Mouse (Mus musculus) erythroblast, embryonic 14.5 days (primary cell): ENCODE results near the gene Mmel1. TPM values are rescaled to one million over a fixed set of nuclear protein-coding genes. Genes with fewer than 3 reads are reported as not detected.

Experiments
- H3K27me3 ChIP-seq: 2 replicates; pipeline ENCODE4 v1.6.1; 2012; ENCODE audit warnings: inconsistent platforms; ENCODE audit not compliant: control insufficient read depth
- H3K36me3 ChIP-seq: 2 replicates; pipeline ENCODE4 v1.6.1; 2012; ENCODE audit warnings: mild to moderate bottlenecking, inconsistent platforms; ENCODE audit not compliant: control insufficient read depth
- H3K4me1 ChIP-seq: 2 replicates; pipeline ENCODE4 v1.6.1; 2012; ENCODE audit warnings: inconsistent platforms; ENCODE audit not compliant: control insufficient read depth
- H3K4me3 ChIP-seq: replicated peaks from 2 replicates; pipeline ENCODE3; 2012; ENCODE audit warnings: moderate library complexity, mild to moderate bottlenecking, inconsistent platforms
- H3K9me3 ChIP-seq: 2 replicates; pipeline ENCODE4 v1.6.1; 2012; ENCODE audit warnings: low read length, inconsistent platforms, mixed read lengths; ENCODE audit not compliant: control insufficient read depth
- GATA1 ChIP-seq: IDR thresholded peaks from 2 replicates; pipeline ENCODE4 v1.6.1; 2012; ENCODE audit warnings: low read length, inconsistent platforms, mixed read lengths
- TAL1 ChIP-seq: IDR thresholded peaks from 3 replicates; pipeline ENCODE4 v1.6.1; 2012; ENCODE audit warnings: low read length, inconsistent platforms, mixed read lengths
- polyA plus RNA-seq: library from polyadenylated mRNA; stranded (reverse); fragments of >175 nt; gene quantifications from 2 replicates; pipeline ENCODE4 v1.2.3, GENCODE M21; 2012

Gene Mmel1
- polyA plus RNA-seq, 1 experiment: 0.27 TPM

- no peak for TF ChIP-seq TAL1
- TF ChIP-seq GATA1: no peak
- H3K27me3 ChIP-seq: peaks cover 50% of the 10 kb centered on the region
Observed at GRCm38 (mm10) chr4:154858601-154859000, 10.8 kb upstream of the Mmel1 start.

GRCm38 (mm10) chr4:154861967-154862366 lies 7.4 kb upstream of the Mmel1 start:
- H3K4me3 ChIP-seq: no peak overlapping the region
- H3K27me3 ChIP-seq: peaks cover 17% of the 10 kb centered on the region
- no peaks in the 10 kb centered on the region for H3K36me3 ChIP-seq
- peaks cover 16% of the 10 kb centered on the region for H3K4me1 ChIP-seq
- no peak for TF ChIP-seq TAL1
- TF ChIP-seq GATA1: no peak
- H3K9me3 ChIP-seq: no peaks in the 10 kb centered on the region; the same call in 1 of the 2 replicates

More at GRCm38 (mm10) chr4:154858601-154859000, 10.8 kb upstream of the Mmel1 start:
- peaks cover 5% of the 10 kb centered on the region; the same call in 1 of the 2 replicates for H3K9me3 ChIP-seq
- H3K4me1 ChIP-seq: peaks cover 5% of the 10 kb centered on the region
- H3K36me3 ChIP-seq: no peaks in the 10 kb centered on the region
- no peak overlapping the region for H3K4me3 ChIP-seq

- H3K4me1 ChIP-seq: peaks cover 16% of the 10 kb centered on the region
- no peaks in the 10 kb centered on the region for H3K36me3 ChIP-seq
- H3K27me3 ChIP-seq: peaks cover 6% of the 10 kb centered on the region
- TF ChIP-seq GATA1: no peak
- TF ChIP-seq TAL1: no peak
- H3K9me3 ChIP-seq: no peaks in the 10 kb centered on the region
- no peak overlapping the region for H3K4me3 ChIP-seq
Observed at GRCm38 (mm10) chr4:154863436-154863935, 5.9 kb upstream of the Mmel1 start.

GRCm38 (mm10) chr4:154864271-154864771 lies 5.1 kb upstream of the Mmel1 start:
- TF ChIP-seq TAL1 (no peak), GATA1 (no peak)
- H3K27me3 ChIP-seq: peaks cover 1% of the 10 kb centered on the region

GRCm38 (mm10) chr4:154864961-154865760 lies 4.2 kb upstream of the Mmel1 start:
- H3K36me3 ChIP-seq: no peaks in the 10 kb centered on the region
- H3K9me3 ChIP-seq: no peaks in the 10 kb centered on the region
- peak overlapping the region; percentile 54 for H3K4me3 ChIP-seq
- H3K4me1 ChIP-seq: peaks cover 16% of the 10 kb centered on the region
- TF ChIP-seq GATA1 (no peak), TAL1 (no peak)
- H3K27me3 ChIP-seq: no peaks in the 10 kb centered on the region

More at GRCm38 (mm10) chr4:154864271-154864771, 5.1 kb upstream of the Mmel1 start:
- H3K4me3 ChIP-seq: peak overlapping the region; percentile 54
- H3K4me1 ChIP-seq: peaks cover 16% of the 10 kb centered on the region
- no peaks in the 10 kb centered on the region for H3K9me3 ChIP-seq
- H3K36me3 ChIP-seq: no peaks in the 10 kb centered on the region

- no peaks in the 10 kb centered on the region for H3K36me3 ChIP-seq
- H3K4me3 ChIP-seq: no peak overlapping the region
- H3K27me3 ChIP-seq: peaks cover 4% of the 10 kb centered on the region
- TF ChIP-seq TAL1 (no peak), GATA1 (no peak)
- peaks cover 16% of the 10 kb centered on the region for H3K4me1 ChIP-seq
- no peaks in the 10 kb centered on the region for H3K9me3 ChIP-seq
Observed at GRCm38 (mm10) chr4:154866391-154866790, 3.0 kb upstream of the Mmel1 start.

- Histone ChIP-seq H3K4me3 (no peak overlapping the region), H3K9me3 (no peaks in the 10 kb centered on the region), H3K4me1 (peaks cover 16% of the 10 kb centered on the region), H3K36me3 (no peaks in the 10 kb centered on the region), H3K27me3 (peaks cover 12% of the 10 kb centered on the region)
- TF ChIP-seq GATA1: no peak
- TF ChIP-seq TAL1: no peak
Observed at GRCm38 (mm10) chr4:154867257-154867656, 2.1 kb upstream of the Mmel1 start.

- H3K27me3 ChIP-seq: peaks cover 18% of the 10 kb centered on the region
- TF ChIP-seq GATA1 (no peak), TAL1 (no peak)
- no peak overlapping the region for H3K4me3 ChIP-seq
- no peaks in the 10 kb centered on the region for H3K36me3 ChIP-seq
- H3K9me3 ChIP-seq: no peaks in the 10 kb centered on the region
- H3K4me1 ChIP-seq: no peaks in the 10 kb centered on the region
Observed at GRCm38 (mm10) chr4:154870721-154871120, 1.3 kb downstream of the Mmel1 start.

GRCm38 (mm10) chr4:154871757-154872251 lies 2.4 kb downstream of the Mmel1 start:
- Histone ChIP-seq H3K9me3 (no peaks in the 10 kb centered on the region), H3K36me3 (no peaks in the 10 kb centered on the region), H3K27me3 (peaks cover 23% of the 10 kb centered on the region), H3K4me1 (no peaks in the 10 kb centered on the region), H3K4me3 (no peak overlapping the region)
- TF ChIP-seq GATA1 (no peak), TAL1 (no peak)
